Mouse (Mus musculus) layer of hippocampus, postnatal 14 days (tissue): ENCODE measurements around the gene Evi2b. TPM values are rescaled to one million over a fixed set of nuclear protein-coding genes. Genes with fewer than 3 reads are reported as not detected.

Source experiments
- DNase-seq, 2 experiments: peaks; one replicate each; pipeline ENCODE4 v3.0.0; 2021 to 2022; ENCODE audit warnings: low spot score in 2 of 2, mixed read lengths in 1 of 2
- total RNA-seq, 2 experiments: library from RNA; stranded (reverse); gene quantifications; 2 replicates each; pipeline ENCODE4 v1.2.3; 2021

The Evi2b gene
- total RNA-seq, 2 experiments from 2014 or later: 0.30 to 0.60 TPM

DNA sequence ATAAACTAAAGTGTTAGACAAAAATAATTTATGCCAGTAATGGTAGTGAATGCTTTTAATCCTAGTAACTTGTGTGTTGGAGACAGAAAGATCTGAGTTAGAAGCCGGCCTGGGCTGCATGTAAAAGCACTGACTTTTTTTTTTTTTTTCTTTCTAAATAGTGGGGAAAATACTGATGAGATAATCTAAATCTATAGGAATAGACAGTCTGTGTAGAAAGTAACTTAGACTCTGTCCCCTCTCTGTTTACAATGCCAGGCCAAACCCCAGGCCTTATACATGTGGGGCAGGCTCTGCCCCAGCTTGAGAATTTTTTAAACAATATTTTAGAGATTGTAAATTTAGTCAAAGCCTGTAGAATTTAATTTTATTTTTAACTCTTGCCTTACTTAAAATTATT lies 618 bp downstream of the Evi2b start:
- DNase-seq: no peak

DNA sequence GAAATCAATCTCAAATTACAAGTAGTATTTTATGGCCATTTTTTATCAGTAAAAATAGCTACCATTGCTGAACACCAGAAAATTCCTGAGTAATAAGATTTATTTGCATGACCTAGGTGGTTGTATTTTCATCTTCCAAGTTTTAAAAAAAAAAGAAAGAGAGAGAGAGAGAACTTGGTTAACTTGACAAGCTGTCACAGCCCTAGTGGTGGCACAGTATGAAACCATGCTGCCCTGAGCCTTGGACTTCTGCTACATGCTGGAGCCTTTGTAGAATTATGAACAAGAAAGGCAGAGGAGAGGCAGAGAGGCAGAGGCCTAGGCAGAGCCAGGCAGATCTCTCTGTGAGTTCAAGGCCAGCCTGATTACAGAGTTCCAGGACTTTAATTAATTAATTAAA lies 1.6 kb downstream of the Evi2b start:
- no peak for DNase-seq

DNA sequence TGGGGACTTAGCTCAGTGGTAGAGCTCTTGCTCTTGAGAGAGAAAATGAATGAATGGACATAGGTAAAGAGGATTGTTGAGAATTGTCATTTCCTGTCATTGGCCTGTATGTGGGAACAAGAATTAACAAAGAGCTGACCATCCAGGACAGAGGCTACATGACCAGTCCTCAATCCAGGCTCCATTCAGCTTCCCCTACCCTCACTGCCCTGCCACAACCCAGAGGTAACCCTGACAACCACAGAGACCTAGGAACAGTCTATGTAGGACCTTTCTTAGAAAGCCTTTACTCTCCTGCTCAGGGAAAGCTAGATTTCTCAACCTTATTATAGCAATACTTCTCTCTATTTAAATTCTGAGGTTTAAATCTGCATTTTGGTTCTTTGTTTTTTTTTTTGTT lies 2.8 kb downstream of the Evi2b start:
- no peak for DNase-seq

DNA sequence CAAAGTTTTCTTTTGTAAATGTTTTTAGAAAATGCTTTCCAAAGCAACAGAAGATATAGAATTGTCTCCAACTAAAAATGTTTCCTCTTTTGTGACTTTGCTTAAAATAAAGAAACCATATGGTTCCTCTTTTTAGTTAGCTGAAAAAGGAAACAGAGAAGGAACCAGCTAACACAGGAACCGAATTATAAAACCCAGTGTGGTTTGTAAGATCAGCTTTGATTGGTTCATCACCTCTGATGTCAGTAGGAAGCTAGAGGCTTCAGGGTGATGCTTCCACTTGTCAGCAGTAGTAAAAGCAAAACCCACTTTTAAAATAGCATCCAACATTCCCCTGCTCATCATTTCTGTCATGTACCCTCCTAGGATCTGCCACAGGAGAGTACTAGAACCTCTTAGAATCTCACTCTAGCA lies 3.7 kb downstream of the Evi2b start:
- no peak for DNase-seq

DNA sequence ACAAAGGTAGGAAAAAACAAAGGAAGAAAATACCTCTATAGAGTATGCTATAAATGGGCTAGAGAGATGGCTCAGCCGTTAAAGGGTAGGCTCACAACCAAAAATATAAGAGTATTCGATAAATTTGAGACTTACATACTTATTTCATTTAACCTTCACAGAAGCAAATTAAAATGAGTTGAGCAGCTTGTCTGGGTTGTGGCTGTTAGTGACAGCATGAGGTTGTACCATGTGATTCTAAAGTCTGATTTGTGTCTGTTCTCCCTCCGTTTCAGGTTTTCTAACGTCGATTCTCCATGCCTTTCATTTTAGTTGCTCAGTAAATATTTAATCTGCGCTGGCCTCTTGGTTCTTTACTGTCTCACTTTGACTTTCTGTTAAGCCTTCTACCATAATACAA lies 4.3 kb downstream of the Evi2b start:
- DNase-seq: no peak

DNA sequence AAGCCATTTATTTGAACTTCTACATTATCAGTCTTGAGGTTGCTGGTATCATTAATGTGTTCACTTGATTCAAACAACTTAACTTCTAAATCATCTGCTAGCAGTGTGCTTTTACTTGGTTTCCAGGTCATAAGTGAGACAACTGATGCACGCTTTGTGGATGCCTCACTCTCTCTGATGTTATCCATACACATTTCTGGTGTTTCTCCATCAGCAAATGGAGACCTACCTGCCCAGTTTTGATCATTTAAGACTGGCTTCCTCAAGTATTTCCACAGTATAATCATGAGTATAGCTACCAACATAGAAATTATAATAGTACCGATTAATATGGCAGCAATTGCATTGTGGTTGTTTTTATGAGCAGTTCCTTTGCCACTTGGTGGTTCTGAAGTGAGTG lies 7.8 kb downstream of the Evi2b start:
- DNase-seq: no peak

DNA sequence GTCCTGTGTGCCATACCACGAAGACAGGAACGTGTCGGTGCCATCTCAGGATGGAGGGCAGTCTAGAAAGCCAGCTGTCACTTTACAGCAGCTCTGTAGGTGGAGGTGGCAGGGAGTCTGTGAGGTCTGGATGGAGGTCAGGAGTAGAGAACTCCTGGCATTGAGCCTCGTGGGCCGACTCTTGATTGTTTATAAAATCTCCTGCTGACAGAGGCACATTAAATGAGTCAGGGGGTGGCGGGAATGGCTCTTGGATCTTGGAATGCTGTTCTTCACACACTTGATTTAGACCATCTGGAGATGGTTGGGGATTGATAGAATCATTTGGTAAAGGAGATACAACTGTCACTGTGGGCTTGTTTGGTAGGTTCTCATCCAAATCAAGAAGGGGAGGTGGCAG lies 8.2 kb downstream of the Evi2b start:
- DNase-seq: no peak

DNA sequence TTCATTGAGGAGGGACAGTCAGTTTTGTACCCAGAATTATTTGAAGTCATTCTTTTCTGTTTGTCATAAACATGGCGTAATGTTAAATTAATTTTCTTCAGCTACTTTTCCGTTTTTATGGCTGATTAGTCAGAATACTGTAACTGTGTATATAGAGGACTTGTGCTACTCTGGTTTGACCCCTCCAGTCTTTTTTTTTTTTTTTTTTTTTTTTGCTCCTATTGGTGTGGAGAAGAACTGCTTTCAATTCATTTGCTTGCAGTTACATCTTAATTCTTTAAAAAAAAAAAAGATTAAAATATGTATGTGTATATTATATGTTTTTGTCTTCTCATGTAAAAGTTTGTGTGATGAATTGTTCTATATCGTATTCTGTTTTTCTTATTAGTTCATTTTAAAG lies 11.6 kb downstream of the Evi2b start:
- no peak for DNase-seq

DNA sequence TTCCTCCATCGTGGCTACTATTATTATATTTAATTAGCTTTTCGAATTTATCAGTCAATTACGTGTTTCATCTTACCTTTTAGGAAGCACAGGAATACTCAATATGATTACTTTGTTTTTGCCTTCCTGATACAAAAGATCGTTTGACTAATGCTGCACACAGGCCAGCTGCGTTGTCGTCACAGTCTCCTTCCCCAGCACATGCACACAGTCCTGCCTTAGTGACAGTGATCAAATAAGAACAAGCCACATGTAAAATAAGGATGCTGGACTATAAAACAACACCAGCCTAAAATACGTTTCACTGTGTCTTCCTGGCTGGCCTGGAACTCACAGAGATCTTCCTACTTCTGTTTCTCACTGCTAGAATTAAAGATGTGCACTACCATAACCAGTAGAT lies 19.1 kb downstream of the Evi2b start:
- DNase-seq: no peak

DNA sequence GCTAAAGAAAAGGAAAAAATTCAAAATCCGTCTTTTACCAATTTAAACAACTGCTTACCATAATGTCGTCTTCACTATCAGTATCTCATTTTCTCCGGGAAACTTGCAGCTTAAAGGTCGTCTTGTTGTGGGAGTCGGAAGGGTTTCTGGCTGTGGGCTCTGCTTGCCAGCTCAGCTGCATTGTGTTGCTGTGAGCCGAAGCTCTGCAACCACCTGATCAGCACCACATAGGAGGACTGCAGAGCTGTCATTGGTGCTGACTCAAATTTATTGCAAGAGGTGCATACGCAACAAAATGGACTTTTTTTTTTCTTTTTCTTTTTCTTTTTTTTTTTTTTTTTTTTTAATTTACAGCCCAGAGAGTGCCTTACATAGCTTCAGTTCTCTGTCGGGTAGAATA lies 19.7 kb downstream of the Evi2b start, which contains the start of gene Omg:
TSS of gene Omg (minus strand) at position 240 of the 400 bp plus-strand sequence.
- peak; percentile 41 to 74 for DNase-seq

DNA sequence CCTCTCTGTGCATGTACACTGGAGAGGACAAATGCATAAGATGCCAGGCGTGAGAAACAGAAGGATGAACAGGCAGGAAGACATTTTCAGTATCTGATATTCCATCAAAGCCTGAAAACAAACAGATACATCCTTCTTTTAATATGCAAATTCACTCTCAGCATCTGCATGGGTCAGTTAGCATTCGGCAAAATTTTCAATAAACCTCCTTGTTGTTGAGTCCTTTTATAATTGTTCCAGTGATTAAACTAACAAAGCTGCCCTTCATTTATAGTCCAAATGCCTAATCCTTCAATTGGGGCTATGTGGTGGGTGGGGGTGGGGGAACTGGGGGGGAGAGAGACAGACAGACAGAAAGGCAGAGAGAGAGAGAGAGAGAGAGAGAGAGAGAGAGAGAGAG lies 20.6 kb downstream of the Evi2b start:
- peak in 1 of 2 experiments; percentile 49 for DNase-seq

DNA sequence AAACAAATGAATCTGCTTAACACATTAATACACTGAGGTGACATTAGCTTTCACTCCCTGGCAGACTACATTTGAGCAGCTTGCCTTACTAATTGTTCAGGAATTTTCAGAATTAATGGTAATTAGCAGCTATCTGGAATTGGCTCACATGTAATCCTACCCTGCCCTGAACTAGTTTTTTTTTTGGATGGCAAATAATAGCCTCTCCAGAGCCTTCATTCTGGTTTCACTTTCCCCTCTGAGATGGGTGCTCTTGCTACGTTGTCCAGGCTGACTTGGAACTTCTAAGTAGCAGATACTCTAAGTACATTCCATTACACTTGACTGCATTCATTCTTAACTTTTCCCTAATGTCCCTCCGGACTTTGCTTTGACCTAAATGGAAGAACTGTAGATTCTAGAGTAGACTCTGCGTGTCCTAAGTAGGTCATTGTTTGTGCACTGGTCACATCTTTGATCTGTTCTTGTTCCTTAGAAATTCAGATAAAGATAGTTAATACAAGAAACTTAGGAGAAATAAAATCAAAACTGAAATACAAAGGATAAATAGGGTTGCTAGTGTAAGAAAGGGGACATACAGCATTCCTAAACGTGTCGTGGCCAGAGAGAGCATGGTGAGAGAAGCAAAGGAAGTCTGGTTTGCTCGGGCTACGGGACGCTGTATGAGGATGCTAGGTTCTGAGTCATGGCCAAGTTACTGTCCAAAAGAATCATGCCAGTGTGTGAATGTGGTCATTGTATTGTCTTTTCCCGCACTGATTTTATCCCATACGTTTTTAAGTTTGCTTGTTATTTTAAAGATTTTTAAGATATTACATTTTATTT lies 28.4 kb downstream of the Evi2b start:
- DNase-seq: peak in 1 of 2 experiments; percentile 70

DNA sequence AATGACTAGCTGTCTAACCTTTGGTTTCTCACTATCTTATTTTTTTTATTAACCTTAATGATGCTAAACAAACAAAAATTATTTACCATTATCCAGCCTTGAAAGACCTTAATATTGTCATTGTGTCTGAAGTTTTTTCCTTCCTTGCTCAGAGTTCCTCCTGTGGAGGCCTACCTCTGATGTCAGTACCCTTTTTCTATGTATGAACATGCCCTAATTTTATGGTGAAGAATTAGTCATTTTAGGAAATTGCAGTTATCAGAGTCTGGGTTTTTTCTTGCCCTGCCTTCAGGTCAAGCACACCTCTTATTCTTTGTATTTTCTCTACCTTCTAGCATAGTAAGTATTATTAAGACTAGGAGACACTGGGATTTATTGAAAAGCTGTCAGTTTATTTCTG lies 38.8 kb downstream of the Evi2b start:
- no peak for DNase-seq

DNA sequence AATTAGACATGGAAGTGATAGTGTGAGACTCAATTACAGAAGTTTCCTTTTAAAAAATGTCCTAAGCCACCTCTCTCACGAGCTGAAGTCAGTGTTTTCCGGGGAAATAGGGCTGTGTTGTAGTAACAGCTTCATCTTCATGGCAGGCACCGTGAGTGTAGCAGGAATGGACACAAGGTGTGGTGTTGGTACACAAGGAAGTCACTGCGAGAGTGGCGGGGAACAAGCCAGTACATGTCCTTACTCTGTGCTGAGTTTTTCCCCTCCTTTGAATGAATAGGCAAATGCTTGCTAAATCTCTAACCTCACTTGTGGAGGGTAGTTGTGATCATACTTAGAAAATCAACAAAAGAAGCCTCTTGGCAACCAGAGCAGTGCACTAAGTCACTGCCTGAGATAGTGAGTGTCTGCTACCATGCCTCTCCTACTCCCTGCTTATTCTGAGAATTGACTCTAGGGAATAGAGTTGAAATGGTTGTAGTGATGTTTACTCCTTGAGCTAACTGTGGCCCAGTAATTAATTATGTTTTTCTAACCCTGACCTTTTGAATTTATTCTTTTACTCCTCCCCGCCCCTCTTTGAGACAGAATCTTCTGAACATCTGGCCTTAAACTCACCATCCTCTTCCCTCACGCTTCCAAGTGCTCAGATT lies 39.6 kb downstream of the Evi2b start:
- DNase-seq: no peak

DNA sequence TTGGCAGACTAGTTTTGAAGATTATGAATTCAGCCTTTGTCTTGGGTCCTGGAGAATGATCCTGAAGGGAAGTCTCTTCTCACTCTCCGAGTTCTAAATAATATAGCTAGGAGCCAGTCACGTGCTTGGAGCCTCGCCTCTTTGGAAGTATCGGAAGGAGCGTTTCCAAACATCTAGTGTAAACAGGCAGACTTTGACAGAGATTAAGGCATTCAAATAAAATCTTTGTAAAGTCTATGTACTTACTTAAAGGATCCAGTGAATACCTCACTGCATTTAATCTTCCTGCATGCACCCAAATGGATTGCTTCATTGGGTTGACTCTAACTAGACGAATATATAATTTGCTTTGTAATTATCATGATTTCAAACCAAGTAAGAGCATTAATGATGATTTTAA lies 40.2 kb downstream of the Evi2b start:
- DNase-seq: no peak

DNA sequence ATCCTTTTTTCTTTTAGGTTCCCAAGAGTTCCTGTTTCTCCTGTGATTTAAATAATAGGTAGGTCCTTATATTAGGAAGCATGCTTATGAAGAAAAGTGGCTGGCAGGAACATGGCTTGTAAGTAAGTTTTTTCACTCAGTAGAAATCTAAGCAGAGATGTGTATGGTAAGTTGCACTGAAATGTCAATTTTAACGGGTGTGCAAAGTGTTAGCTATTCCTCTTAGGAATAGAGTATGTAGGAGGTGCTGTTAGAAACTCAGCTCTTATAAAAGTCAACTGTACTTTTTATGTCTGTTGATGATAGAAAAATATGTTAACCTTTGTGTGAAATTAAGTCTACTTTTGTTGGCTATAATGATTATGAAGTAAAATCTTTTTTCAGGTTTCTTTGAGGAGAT lies 55.5 kb downstream of the Evi2b start:
- no peak for DNase-seq

Other genes starting within 250 kb of the Evi2b start
- gene Gm9964, start 226.9 kb downstream of the Evi2b start, total RNA-seq: under 1 TPM; 0.57 to 0.81 TPM
- 100 to 1,000 TPM; 111 to 119 TPM for gene Nf1, start 184.1 kb downstream of the Evi2b start, total RNA-seq
- 10 to 100 TPM; 77.1 to 86.3 TPM for gene Omg, start 19.7 kb downstream of the Evi2b start, total RNA-seq
- under 1 TPM in 1 of 2 experiments, not detected in 1; 0.14 TPM for gene Evi2, start 6.8 kb upstream of the Evi2b start, total RNA-seq
- gene Evi2a, start 6.8 kb upstream of the Evi2b start, total RNA-seq: 1 to 10 TPM; 7.4 to 8.7 TPM
- gene Rab11fip4, start 67.5 kb upstream of the Evi2b start, total RNA-seq: 100 to 1,000 TPM; 159 to 161 TPM